Mouse (Mus musculus) embryonic facial prominence, embryonic 11.5 days (tissue): Measurements from ENCODE around the gene Serpinb6b. TPM values are rescaled to one million over a fixed set of nuclear protein-coding genes. Genes with fewer than 3 reads are reported as not detected.

Experiments
- ATAC-seq: fragments of 200-750 bp; cut with Nextera tagmentation; replicated peaks from 2 replicates; pipeline ENCODE4 v1.8.0; 2017; ENCODE audit warnings: low read depth; ENCODE audit not compliant: insufficient number of reproducible peaks, low FRiP score, low TSS enrichment
- DNase-seq: peaks from one replicate; pipeline ENCODE4 v3.0.0-alpha.2; 2015; ENCODE audit warnings: low spot score
- H3K27ac ChIP-seq: fragments of 300-500 bp; sonication (generic); replicated peaks from 2 replicates; pipeline ENCODE4 v1.5.1; 2014; ENCODE audit warnings: mild to moderate bottlenecking, low read depth, low read length, control low read depth
- H3K27me3 ChIP-seq: fragments of 300-500 bp; sonication (generic); 2 replicates; pipeline ENCODE4 v1.6.1; 2014; ENCODE audit warnings: mild to moderate bottlenecking, low read length, moderate library complexity, mixed read lengths; ENCODE audit not compliant: control insufficient read depth, insufficient read depth
- H3K36me3 ChIP-seq: fragments of 300-500 bp; sonication (generic); replicated peaks from 2 replicates; pipeline ENCODE4 v1.6.1; 2014; ENCODE audit warnings: low read depth, mild to moderate bottlenecking, low read length, moderate library complexity, mixed read lengths; ENCODE audit not compliant: control insufficient read depth, insufficient read depth
- H3K4me1 ChIP-seq: fragments of 300-500 bp; sonication (generic); 2 replicates; pipeline ENCODE4 v1.6.1; 2014; ENCODE audit warnings: low read length, mixed read lengths; ENCODE audit not compliant: control insufficient read depth, insufficient read depth
- H3K4me2 ChIP-seq: fragments of 300-500 bp; sonication (generic); 2 replicates; pipeline ENCODE4 v1.6.1; 2014; ENCODE audit warnings: low read depth, mild to moderate bottlenecking, control low read depth, low read length, moderate library complexity
- H3K4me3 ChIP-seq: fragments of 300-500 bp; sonication (generic); 2 replicates; pipeline ENCODE4 v1.5.1; 2014; ENCODE audit warnings: low read depth, low read length, control low read depth
- H3K9ac ChIP-seq: fragments of 300-500 bp; sonication (generic); replicated peaks from 2 replicates; pipeline ENCODE4 v1.6.1; 2014; ENCODE audit warnings: mild to moderate bottlenecking, control low read depth, low read length
- H3K9me3 ChIP-seq: fragments of 300-500 bp; sonication (generic); replicated peaks from 2 replicates; pipeline ENCODE4 v1.6.1; 2016; ENCODE audit warnings: mild to moderate bottlenecking, low read length, inconsistent platforms, mixed read lengths; ENCODE audit not compliant: control insufficient read depth
- WGBS: fragments of 180-500 bp; shearing (Covaris S2); extraction: QIAGEN DNeasy Blood & Tissue Kit; methylation state at CpG from one replicate; pipeline ENCODE4 v1.1.7; 2014; 5-methylcytosine and 5-hydroxymethylcytosine counted together
- polyA plus RNA-seq: library from polyadenylated mRNA; unstranded; fragments of >200 nt; fragmentation: Nextera tagmentation; extraction: Ambion mirVana; gene quantifications from 2 replicates; pipeline ENCODE4 v1.2.1, GENCODE M21; 2014

Serpinb6b gene
- 1.2 and 2.0 TPM in 2 replicates for polyA plus RNA-seq

GRCm38 (mm10) chr13:32964989-32965811 is at the start of gene Serpinb6b:
Serpinb6b (plus strand) TSS chr13:32965209.
- Histone ChIP-seq H3K4me2 (peak within 1 kb of the TSS; percentile 42), H3K9me3 (no peaks in the 10 kb centered on the region), H3K36me3 (no peaks in the 10 kb centered on the region), H3K27ac (no peak within 1 kb of the TSS), H3K4me1 (no peaks in the 10 kb centered on the region), H3K4me3 (peak within 1 kb of the TSS; percentile 15), H3K9ac (no peak within 1 kb of the TSS; the same call in 1 of the 2 replicates), H3K27me3 (no peaks in the 10 kb centered on the region)
- ATAC-seq (peak; percentile 74; the same call in 1 of the 2 replicates), DNase-seq (peak; percentile 56)
- WGBS, result 32% methylated on average over 16 of the region's 16 CpGs

DNA sequence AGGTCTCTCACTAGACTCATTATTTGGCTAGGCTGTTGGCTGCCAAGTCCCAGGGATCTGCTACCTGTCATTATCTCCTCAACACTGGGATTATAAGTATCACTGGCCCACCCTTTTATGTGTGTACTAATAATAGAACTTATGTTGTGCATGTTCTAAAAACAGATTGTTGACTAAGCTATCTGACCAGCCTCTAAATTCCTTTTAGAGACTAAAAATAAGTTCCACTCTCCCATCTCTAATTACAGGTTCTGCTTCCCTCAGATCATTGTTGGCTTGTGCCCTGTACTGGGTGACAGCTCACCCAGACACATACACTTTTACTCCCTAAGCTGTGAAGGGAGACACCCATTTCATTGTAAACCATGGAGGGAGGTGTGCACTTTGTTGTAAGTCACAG is 42.4 kb upstream of the Serpinb6b start:
- Histone ChIP-seq H3K4me3 (no peak overlapping the region), H3K27me3 (no peaks in the 10 kb centered on the region), H3K27ac (no peak overlapping the region), H3K9ac (no peak overlapping the region), H3K36me3 (no peaks in the 10 kb centered on the region), H3K9me3 (no peaks in the 10 kb centered on the region), H3K4me2 (no peak overlapping the region), H3K4me1 (no peaks in the 10 kb centered on the region)
- ATAC-seq, result no peak
- no peak for DNase-seq

- 61% methylated on average over 7 of the region's 7 CpGs for WGBS
- H3K9ac ChIP-seq, result no peak overlapping the region
- no peaks in the 10 kb centered on the region for H3K36me3 ChIP-seq
- no peaks in the 10 kb centered on the region for H3K4me1 ChIP-seq
- H3K27ac ChIP-seq, result no peak overlapping the region
- ATAC-seq (no peak), DNase-seq (no peak)
- no peak overlapping the region for H3K4me3 ChIP-seq
- H3K27me3 ChIP-seq, result no peaks in the 10 kb centered on the region
- H3K9me3 ChIP-seq, result no peaks in the 10 kb centered on the region
- no peak overlapping the region for H3K4me2 ChIP-seq
These were observed 40.2 kb upstream of the Serpinb6b start for GRCm38 (mm10) chr13:32924578-32925360.

- no peaks in the 10 kb centered on the region for H3K36me3 ChIP-seq
- no peak overlapping the region for H3K9ac ChIP-seq
- no peaks in the 10 kb centered on the region for H3K4me1 ChIP-seq
- H3K4me2 ChIP-seq, result no peak overlapping the region
- H3K4me3 ChIP-seq, result no peak overlapping the region
- no peaks in the 10 kb centered on the region for H3K27me3 ChIP-seq
- WGBS, result 95% methylated on average over 2 of the region's 2 CpGs
- no peaks in the 10 kb centered on the region for H3K9me3 ChIP-seq
- no peak overlapping the region for H3K27ac ChIP-seq
- ATAC-seq (no peak), DNase-seq (no peak)
These were observed 38.3 kb upstream of the Serpinb6b start for GRCm38 (mm10) chr13:32926661-32927060.

- DNase-seq (no peak), ATAC-seq (no peak)
- H3K4me1 ChIP-seq, result no peaks in the 10 kb centered on the region
- no peak overlapping the region for H3K4me2 ChIP-seq
- H3K27me3 ChIP-seq, result no peaks in the 10 kb centered on the region
- H3K4me3 ChIP-seq, result no peak overlapping the region
- H3K9me3 ChIP-seq, result no peaks in the 10 kb centered on the region
- no peak overlapping the region for H3K9ac ChIP-seq
- no peaks in the 10 kb centered on the region for H3K36me3 ChIP-seq
- 75% methylated on average over 1 of the region's 1 CpGs for WGBS
- H3K27ac ChIP-seq, result no peak overlapping the region
These were observed 37.8 kb upstream of the Serpinb6b start for GRCm38 (mm10) chr13:32927241-32927640.

GRCm38 (mm10) chr13:32929107-32929750 is 35.8 kb upstream of the Serpinb6b start:
- Histone ChIP-seq H3K4me3 (no peak overlapping the region), H3K27ac (no peak overlapping the region), H3K27me3 (no peaks in the 10 kb centered on the region), H3K36me3 (no peaks in the 10 kb centered on the region), H3K9me3 (no peaks in the 10 kb centered on the region), H3K4me1 (no peaks in the 10 kb centered on the region), H3K4me2 (no peak overlapping the region), H3K9ac (no peak overlapping the region)
- 78% methylated on average over 2 of the region's 2 CpGs for WGBS
- ATAC-seq, result no peak
- DNase-seq, result no peak

DNA sequence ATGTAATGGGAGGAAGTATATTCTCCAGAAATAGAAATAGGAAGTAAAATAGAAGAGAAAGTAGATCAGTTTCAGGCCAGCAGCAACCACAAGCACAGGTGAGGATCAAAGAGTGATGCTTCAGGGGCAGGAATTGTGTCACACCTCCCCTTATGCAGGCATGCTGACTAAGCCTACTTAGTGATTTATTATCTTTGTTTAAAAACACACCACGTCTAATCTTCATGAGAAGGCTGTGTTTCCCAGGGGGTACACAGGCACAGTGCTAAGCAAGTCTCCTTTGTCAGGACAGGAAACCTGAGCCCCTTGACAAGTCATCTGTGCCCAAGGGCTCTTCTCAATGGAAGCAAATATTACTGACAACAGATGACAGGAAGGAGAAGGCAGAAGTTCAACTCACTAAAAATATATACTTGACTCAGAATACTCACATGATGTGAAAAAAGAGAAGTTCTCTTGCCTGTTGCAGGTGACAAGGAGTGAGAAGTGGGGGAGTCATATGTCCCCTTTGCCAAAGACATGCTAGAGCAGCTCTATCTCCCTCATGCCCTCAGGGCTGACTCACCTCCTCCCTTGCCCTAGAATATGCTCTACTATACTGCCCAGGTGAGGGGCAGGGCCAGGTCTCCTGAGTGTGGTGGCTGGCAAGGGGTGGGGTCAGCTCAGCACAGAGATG is 30.2 kb upstream of the Serpinb6b start:
- ATAC-seq, result no peak

More for the DNA sequence above, 30.2 kb upstream of the Serpinb6b start:
- no peaks in the 10 kb centered on the region for H3K4me1 ChIP-seq
- H3K9ac ChIP-seq, result no peak overlapping the region
- H3K4me3 ChIP-seq, result no peak overlapping the region
- WGBS, result 44% methylated on average over 1 of the region's 1 CpGs
- no peaks in the 10 kb centered on the region for H3K27me3 ChIP-seq
- no peak overlapping the region for H3K4me2 ChIP-seq
- no peak for DNase-seq
- no peaks in the 10 kb centered on the region for H3K36me3 ChIP-seq
- no peak overlapping the region for H3K27ac ChIP-seq
- no peaks in the 10 kb centered on the region for H3K9me3 ChIP-seq
